Mouse (Mus musculus): ENCODE data around the gene Slc41a1.

Gene Slc41a1

DNA sequence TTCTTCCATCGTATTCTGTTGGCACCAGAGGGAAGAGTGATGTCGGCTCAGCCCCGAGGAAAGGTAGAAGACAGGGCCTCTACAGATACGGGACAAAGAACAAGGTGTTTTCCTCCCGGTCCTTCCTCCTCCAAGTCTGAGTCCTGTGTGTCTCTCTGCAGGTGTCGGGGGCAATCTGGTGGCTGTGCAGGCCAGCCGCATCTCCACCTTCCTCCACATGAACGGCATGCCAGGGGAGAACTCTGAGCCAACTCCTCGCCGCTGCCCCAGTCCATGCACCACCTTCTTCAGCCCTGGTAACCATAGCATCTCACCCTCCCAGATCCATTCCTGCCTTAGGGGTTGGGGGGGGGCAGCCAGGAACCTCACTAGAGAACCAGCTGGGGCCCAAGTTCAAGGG is 16.5 kb downstream of the Slc41a1 start:
- ChIA-PET POLR2A (interaction anchor here in 2 of 4 experiments (0.7 to 4.9 kb wide), 8 partner anchors 8 to 26 kb away, joined by 3 to 16 read pairs (median 4); partner anchors contain the start of genes Rab29 (in 1 of the 2) and Slc41a1 (in 1 of the 2)), CTCF (interaction anchor here in 3 of 4 experiments (0.6 to 0.7 kb wide), 3 partner anchors 10 to 165 kb away, joined by 3 read pairs; no protein-coding TSS in a partner anchor)

DNA sequence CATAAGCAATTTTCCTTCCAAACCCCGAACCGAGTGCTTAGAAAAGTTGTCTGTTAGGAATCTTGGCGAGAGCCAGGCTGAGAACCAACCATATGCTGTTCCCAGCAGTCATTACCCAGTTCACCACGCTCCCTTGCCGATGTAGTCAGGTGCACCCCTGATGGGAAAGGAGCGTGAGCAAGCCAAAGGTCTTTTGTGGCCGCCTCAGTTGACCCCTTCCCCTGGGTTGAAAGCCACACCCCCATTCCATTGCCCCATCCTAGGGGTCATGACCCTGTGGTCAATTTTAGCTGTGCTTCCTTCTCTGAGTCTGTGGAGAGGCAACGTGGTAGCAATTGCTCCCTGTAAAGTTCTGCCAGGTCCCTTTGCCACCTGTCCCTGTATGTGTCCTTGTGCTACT is 17.6 kb downstream of the Slc41a1 start:
- ChIA-PET POLR2A (interaction anchor here in 2 of 4 experiments (0.6 to 4.9 kb wide), 8 partner anchors 9 to 335 kb away, joined by 3 to 16 read pairs (median 3); partner anchors contain the start of gene Slc41a1 (in 1 of the 2)), CTCF (interaction anchor here in 1 of 4 experiments (0.7 kb wide), 1 partner anchor 31 kb away, joined by 4 read pairs; no protein-coding TSS in a partner anchor)

DNA sequence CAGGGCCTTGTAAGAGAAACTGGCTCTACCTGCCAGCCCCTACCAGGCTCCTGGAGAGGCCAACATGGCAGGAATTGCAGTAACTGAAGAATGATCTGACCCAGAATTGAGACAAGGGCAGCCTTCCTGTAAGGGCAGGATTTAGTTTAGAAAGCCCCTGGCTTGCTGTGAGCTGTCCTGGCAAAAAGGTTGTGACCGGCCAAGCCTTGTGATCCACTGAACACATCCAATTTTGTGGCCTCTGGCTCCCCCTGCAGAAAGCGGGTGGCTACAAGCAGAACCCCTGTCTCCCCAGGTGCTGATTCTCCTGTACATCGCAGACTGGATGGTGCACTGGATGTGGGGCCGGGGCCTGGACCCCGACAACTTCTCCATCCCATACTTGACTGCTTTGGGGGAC is 19.0 kb downstream of the Slc41a1 start:
- ChIA-PET POLR2A (interaction anchor here in 1 of 4 experiments (0.7 to 2.0 kb wide), 5 partner anchors 8 to 26 kb away, joined by 3 to 6 read pairs (median 3); partner anchors contain the start of genes Rab29 and Slc41a1), CTCF (interaction anchor here in 3 of 4 experiments (0.6 to 2.3 kb wide), 15 partner anchors 8 to 139 kb away, joined by 3 to 11 read pairs (median 3); partner anchors contain the start of genes Rab29 (in 2 of the 3) and Slc41a1 (in 1 of the 3))

DNA sequence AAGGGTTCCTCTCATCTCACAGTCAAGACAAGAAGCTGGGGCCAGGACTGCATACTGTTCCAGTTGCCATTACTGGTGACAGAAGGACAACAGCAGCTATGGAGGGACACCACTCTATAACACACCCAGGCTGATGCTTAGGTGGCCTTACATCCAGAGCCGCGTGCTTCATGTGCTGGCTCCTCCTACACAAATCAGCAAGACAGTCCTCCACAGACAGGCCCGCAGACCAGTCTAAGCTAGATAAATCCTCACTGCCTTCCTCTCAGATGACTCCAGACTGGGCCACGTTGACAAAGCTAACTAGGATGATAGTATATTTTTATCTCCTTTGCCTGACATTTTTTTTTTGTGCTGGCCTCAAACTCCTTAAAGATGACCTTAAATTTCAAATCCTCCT is 34.5 kb downstream of the Slc41a1 start:
- POLR2A ChIA-PET, result interaction anchor here in 3 of 4 experiments (0.6 to 1.6 kb wide), 6 partner anchors 9 to 334 kb away, joined by 3 to 6 read pairs (median 3); partner anchors contain the start of genes Fam72a (in 1 of the 3) and Srgap2 (in 1 of the 3)

DNA sequence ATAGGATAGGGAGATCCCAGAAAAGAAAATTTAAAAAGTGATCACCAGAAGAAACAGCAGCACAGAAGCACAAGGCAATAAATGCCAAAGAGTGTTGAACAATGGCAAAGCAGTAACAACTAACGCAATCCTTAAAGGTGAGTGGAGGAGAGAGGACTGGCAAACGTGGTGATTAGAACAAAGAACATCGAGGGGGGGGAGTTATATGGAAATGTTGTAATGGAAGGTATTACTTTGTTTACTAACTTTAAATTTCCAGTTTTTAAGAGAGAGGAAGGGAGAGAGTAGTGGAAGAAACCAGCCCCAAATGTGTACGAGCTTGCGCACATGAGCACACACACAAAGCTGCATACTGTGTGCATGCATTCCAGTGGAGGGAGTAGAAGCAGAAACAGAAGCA is 38.3 kb downstream of the Slc41a1 start:
- ChIA-PET CTCF (interaction anchor here in 1 of 4 experiments (3.2 kb wide), 1 partner anchor 18 kb away, joined by 27 read pairs; no protein-coding TSS in a partner anchor), POLR2A (interaction anchor here in 2 of 4 experiments (0.6 to 2.1 kb wide), 4 partner anchors 11 to 38 kb away, joined by 5 to 6 read pairs (median 5); partner anchors contain the start of gene Slc41a1 (in 1 of the 2))

More for the DNA sequence above, 34.5 kb downstream of the Slc41a1 start:
- CTCF ChIA-PET, result interaction anchor here in 1 of 4 experiments (0.9 kb wide), 1 partner anchor 34 kb away, joined by 5 read pairs; the partner anchor contains the start of gene Slc41a1

DNA sequence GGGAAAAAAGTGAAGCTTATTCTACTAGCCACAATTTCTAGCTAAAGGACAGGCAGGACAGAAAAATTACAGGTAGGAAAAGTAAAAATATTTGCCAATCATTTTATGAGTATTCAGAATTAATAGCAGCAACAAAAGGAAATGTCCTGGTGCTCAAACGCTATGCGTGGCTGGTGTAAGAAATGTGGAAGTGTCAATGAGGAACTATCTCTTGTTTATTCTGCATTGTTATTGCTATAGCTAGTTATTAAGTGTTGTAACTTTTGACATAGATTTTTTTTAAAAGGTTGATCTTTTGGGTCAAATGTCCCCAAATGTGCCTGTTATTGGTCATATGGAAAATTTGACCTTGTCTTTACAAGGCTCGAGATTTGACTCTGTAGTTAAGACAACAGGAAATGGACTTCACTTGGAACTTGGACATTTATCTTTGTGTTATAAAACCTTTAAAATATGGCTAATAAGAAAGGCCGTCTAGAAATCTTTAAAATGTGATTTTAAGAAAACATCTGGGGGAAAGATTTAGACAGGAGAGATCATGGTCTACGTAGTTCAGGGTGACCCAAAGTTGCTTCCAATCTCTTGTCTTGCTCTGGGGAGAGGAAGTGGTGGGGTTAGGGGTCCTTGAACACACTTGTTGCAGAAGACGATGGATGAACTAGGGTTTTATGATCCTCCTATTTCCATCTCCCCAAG is 39.2 kb downstream of the Slc41a1 start:
- ChIA-PET CTCF (interaction anchor here (0.5 to 3.2 kb wide), 33 partner anchors 8 to 745 kb away, joined by 3 to 27 read pairs (median 4); partner anchors contain the start of genes Pm20d1 (in 2 of the 4), Nucks1 (in 1 of the 4), Slc26a9 (in 1 of the 4) and Slc41a1 (in 1 of the 4)), POLR2A (interaction anchor here (0.6 to 2.5 kb wide), 27 partner anchors 8 to 729 kb away, joined by 3 to 14 read pairs (median 4); partner anchors contain the start of genes Slc41a1 (in 2 of the 4), Fam72a (in 1 of the 4) and Srgap2 (in 1 of the 4))

DNA sequence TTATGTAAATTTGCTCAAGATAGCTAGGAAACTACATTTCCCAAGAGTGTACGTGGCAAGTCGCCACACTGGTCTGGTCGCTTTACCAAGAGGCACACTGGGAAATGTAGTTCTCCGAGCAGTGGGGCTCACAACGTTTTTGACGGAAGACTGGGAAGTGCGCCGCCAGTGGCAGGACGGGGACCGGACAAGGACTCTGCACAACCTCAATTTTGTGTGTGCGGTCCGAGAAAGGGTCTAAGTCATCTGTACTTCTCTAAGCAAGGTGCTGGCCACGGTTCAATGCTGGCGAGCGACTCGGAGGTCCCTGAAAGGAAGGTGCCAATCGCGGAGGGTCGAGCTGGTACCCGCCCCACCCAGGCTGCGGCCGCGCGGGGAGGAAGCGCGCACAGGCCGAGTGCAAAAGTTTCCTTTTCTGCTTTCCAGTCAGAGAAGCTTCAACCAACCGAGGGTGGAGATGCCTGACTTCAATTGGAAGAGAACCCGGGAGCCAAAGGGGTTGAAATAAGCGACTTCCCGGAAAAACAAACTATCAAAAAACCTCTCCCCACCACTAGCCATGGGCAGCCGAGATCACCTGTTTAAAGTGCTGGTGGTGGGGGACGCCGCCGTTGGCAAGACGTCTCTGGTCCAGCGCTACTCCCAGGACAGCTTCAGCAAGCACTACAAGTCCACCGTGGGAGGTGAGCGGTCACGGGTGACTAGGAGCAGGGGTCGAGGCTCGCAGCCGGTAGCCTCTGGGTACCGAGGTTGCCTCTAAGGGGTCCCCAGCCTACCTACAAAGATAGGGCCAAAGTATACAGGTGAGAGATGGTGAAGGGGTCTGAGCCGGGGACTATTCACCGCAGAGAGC is 40.0 kb downstream of the Slc41a1 start, which contains the start of gene Rab29:
Gene Rab29, plus strand, starts transcription at position 132 of the 853 bp plus-strand sequence.
- ChIA-PET CTCF (interaction anchor here (0.5 to 3.2 kb wide), 37 partner anchors 9 to 745 kb away, joined by 3 to 27 read pairs (median 4); partner anchors contain the start of genes Pm20d1 (in 2 of the 4), Nucks1 (in 1 of the 4), Slc26a9 (in 1 of the 4) and Slc41a1 (in 1 of the 4)), POLR2A (interaction anchor here (0.6 to 2.5 kb wide), 34 partner anchors 9 to 730 kb away, joined by 3 to 14 read pairs (median 4); partner anchors contain the start of genes Slc41a1 (in 2 of the 4), Fam72a (in 1 of the 4) and Srgap2 (in 1 of the 4))

DNA sequence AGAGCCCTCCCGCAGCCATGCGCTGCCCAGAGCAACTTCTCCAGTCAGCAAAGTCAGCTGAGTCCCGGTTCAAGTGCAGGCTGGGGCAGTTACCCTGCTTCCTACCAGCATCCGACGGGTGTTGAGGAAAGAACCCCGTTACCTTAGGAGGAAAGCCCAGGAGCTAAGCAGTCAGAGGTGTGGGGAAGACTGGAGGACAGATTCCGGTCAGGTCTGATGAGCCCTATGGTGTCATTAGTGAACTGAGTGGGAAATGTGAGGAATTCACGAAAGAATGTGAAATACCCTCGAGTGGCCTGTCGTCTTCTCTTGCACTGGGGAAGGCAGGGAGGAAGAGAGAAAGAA is 40.6 kb downstream of the Slc41a1 start:
- POLR2A ChIA-PET, result interaction anchor here (0.6 to 2.5 kb wide), 18 partner anchors 9 to 340 kb away, joined by 3 to 14 read pairs (median 6); partner anchors contain the start of genes Fam72a (in 1 of the 4), Slc41a1 (in 1 of the 4) and Srgap2 (in 1 of the 4)
- CTCF ChIA-PET, result interaction anchor here in 3 of 4 experiments (0.6 to 3.2 kb wide), 14 partner anchors 10 to 179 kb away, joined by 3 to 27 read pairs (median 6); no protein-coding TSS in a partner anchor

DNA sequence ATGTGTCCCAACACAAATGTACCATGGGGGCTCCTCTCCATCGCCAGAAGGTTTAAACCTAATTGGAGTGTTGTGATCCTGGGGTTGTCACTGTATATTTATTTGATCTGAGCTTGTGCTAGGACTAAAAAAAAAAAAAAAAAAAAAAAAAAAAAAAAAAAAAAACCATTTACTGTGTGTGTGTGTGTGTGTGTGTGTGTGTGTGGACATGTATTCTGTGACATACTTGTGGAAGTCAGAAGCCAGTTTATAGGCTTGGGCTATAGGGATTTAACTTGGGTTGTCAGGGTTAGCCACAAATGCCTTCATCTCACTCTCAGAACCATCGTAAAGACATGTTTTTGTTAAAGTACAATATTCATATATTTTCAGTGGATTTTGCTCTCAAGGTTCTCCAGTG is 42.3 kb downstream of the Slc41a1 start:
- ChIA-PET POLR2A (interaction anchor here in 2 of 4 experiments (0.5 to 2.8 kb wide), 8 partner anchors 11 to 148 kb away, joined by 3 to 6 read pairs (median 4); no protein-coding TSS in a partner anchor), CTCF (interaction anchor here in 3 of 4 experiments (0.6 to 2.1 kb wide), 8 partner anchors 13 to 507 kb away, joined by 3 to 6 read pairs (median 4); no protein-coding TSS in a partner anchor)

DNA sequence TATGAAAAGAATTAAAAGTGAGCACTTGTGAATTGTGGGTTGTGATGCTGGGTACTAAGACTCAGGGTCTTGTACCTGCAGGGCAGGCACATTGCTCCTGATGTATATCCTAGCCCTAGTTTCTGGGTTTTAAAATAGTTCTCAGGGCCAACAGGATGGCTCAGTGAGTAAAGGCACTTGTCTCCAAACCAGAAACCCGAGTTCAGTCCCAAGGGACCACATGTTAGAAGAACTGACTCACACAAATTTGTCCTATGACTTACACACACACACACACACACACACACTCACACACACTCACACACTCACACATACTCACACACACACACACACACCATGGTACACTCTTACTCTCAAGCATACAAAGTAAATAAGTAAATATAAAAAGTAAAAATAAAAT is 45.6 kb downstream of the Slc41a1 start:
- ChIA-PET POLR2A (interaction anchor here in 2 of 4 experiments (0.6 to 2.1 kb wide), 3 partner anchors 10 to 30 kb away, joined by 3 to 7 read pairs (median 5); no protein-coding TSS in a partner anchor), CTCF (interaction anchor here in 1 of 4 experiments (0.6 kb wide), 1 partner anchor 387 kb away, joined by 3 read pairs; no protein-coding TSS in a partner anchor)

DNA sequence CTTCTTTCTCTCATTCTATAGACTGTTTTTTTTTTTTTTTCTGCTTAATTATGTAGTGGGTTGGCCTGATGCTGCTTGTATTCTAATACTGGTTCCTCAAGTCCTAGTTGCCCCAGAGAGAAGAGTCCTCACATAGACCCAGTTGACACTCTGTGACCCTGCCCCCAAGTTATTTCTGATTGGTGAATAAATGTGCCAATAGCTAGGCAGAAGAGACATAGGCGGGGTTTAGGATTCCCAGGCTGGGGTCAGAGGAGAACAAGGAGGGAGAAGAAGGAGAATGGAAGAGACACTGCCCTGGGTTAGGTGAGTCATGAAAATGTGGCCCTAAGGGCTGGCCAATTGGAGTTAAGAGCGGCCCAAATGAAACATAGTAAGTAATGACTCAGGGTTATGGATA is 52.5 kb downstream of the Slc41a1 start:
- CTCF ChIA-PET, result interaction anchor here (0.6 to 1.0 kb wide), 11 partner anchors 9 to 1041 kb away, joined by 3 to 17 read pairs (median 4); partner anchors contain the start of gene Rab29 (in 1 of the 4)

DNA sequence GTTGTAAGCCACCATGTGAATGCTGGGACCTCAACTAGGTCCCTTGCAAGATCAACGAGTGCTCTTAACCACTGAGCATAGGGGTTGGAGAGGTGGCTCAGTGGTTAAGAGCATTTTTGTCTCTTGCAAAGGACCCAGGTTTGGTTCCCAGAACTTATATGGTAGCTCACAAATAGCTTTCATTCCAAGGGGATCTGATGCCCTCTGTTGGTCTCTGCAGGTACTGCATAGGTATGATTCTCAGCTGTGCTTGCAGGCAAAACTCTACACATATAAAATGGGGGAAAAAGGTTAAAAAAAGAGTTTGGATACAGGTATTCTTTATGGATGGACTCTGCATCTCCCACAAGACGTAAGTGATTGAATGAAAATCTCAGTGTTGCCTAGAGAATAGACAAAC is 55.5 kb downstream of the Slc41a1 start:
- POLR2A ChIA-PET, result interaction anchor here (0.6 to 11.7 kb wide), 28 partner anchors 9 to 270 kb away, joined by 3 to 169 read pairs (median 4); partner anchors contain the start of genes Nucks1 (in 2 of the 4), Slc41a1 (in 2 of the 4) and Rab29 (in 1 of the 4)
- CTCF ChIA-PET, result interaction anchor here (0.5 to 3.1 kb wide), 77 partner anchors 9 to 357 kb away, joined by 3 to 27 read pairs (median 4); partner anchors contain the start of genes Rab29 (in 4 of the 4), Pm20d1 (in 3 of the 4), Nucks1 (in 1 of the 4) and Slc41a1 (in 1 of the 4)

More for the DNA sequence above, 52.5 kb downstream of the Slc41a1 start:
- POLR2A ChIA-PET, result interaction anchor here in 3 of 4 experiments (0.7 to 1.8 kb wide), 21 partner anchors 10 to 1143 kb away, joined by 3 to 13 read pairs (median 4); partner anchors contain the start of genes Rab29 (in 2 of the 3) and Pm20d1 (in 1 of the 3)

DNA sequence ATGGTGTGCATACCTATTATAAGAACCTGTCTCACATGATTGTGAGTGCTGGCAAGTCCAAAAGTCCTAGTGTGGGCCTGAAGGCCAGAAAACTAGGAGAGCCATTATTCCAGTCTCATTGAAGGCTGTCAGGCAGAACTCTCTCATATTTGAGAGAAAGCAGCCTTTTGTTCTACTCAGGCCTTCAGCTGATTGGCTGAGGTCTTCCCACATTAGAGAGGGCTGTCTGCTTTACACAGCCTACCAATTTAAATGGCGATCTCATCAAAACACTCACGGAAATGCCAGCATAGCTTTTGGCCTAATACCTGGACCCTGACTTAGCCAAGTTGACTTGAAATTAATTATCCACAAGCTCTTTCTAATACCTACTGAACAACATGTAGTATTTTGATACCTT is 58.9 kb downstream of the Slc41a1 start:
- POLR2A ChIA-PET, result interaction anchor here in 3 of 4 experiments (1.0 to 11.7 kb wide), 11 partner anchors 17 to 358 kb away, joined by 3 to 169 read pairs (median 6); partner anchors contain the start of genes Nucks1 (in 2 of the 3), Fam72a (in 1 of the 3), Rab29 (in 1 of the 3) and Srgap2 (in 1 of the 3)
- CTCF ChIA-PET, result interaction anchor here in 3 of 4 experiments (1.2 to 1.9 kb wide), 3 partner anchors 95 to 174 kb away, joined by 4 to 5 read pairs (median 4); no protein-coding TSS in a partner anchor

DNA sequence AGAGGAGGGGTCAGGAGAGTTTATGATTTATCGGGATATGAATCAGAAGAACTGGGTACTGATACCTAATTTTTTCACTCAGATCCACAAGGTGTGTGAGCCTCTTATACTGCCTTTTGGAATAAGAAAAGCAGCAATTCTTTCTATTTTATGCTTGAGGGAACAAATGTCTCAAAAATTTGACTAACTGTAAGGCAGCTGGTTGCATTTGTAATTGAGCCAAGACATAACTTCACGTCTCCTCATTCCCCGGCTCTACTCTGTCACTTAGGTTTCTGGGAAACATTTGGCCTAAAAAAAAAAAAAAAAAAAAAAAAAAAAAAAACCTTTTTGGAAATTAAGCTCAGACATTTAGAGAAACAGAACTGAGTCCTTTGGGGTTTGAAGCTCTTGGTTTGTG is 59.3 kb downstream of the Slc41a1 start:
- ChIA-PET POLR2A (interaction anchor here (0.6 to 11.7 kb wide), 20 partner anchors 10 to 584 kb away, joined by 3 to 169 read pairs (median 4); partner anchors contain the start of genes Nucks1 (in 3 of the 4), Fam72a (in 1 of the 4), Rab29 (in 1 of the 4) and Srgap2 (in 1 of the 4)), CTCF (interaction anchor here in 3 of 4 experiments (0.6 to 1.9 kb wide), 5 partner anchors 95 to 174 kb away, joined by 3 to 5 read pairs (median 4); no protein-coding TSS in a partner anchor)

DNA sequence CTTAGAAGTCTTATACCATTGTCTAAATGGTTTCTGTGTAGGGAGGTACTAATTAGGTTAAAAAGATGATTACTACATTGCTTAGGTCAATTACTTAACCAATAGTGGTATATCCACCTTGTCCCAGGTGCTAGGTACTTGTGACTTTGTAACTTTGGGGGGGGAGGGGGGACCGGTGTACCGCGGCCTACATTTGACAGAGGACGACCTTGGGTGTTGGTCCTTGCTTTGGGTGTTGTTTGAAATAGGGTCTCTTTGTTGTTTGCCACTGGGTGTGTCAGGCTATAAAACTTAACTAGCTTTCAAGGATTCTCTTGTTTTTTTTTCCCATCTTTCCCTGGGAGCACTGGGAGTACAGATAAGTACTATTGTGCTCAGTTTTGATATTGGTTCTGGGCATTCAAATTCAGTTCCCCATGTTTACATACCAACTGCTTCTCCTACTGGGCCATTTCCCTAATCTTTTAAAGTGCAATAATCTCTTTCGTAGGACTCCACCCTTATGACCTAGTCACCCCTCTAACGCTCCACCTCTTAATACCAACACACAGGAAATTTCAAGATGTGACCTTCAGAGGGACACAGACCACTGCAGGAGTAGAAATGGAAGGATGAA is 62.9 kb downstream of the Slc41a1 start:
- POLR2A ChIA-PET, result interaction anchor here (0.5 to 11.7 kb wide), 40 partner anchors 9 to 751 kb away, joined by 3 to 169 read pairs (median 3); partner anchors contain the start of genes Nucks1 (in 3 of the 4), Rab29 (in 2 of the 4), Fam72a (in 1 of the 4) and Pm20d1 (in 1 of the 4)
- CTCF ChIA-PET, result interaction anchor here (0.6 to 1.5 kb wide), 13 partner anchors 10 to 277 kb away, joined by 3 to 11 read pairs (median 5); partner anchors contain the start of gene Nucks1 (in 1 of the 4)
